Mouse (Mus musculus): Measurements from ENCODE around the gene Gm42878. TPM values are rescaled to one million over a fixed set of nuclear protein-coding genes. Genes with fewer than 3 reads are reported as not detected.
"Not testable (repeated sequence)": the region's sequence is repeated elsewhere in the genome, so short reads cannot be mapped to it uniquely, and the experiment has no call there.

Gm42878 gene
- total RNA-seq, 2 experiments from 2014 or later: not detected

- not testable (repeated sequence) for DNase-seq (ENCODE audit: low spot score in 2 of 2)
These were observed 43.8 kb downstream of the Gm42878 start for GRCm38 (mm10) chr5:121501424-121501996.

- no peak for DNase-seq (ENCODE audit: low spot score in 2 of 2)
These were observed 44.6 kb downstream of the Gm42878 start for GRCm38 (mm10) chr5:121500719-121501118.

- peak in 1 of 2 experiments; percentile 21 for DNase-seq (ENCODE audit: low spot score in 2 of 2)
These were observed 52.0 kb downstream of the Gm42878 start for GRCm38 (mm10) chr5:121493305-121493704.

GRCm38 (mm10) chr5:121484801-121485200, 60.5 kb downstream of the Gm42878 start:
- DNase-seq (ENCODE audit: low spot score in 2 of 2): no peak

- DNase-seq (ENCODE audit: low spot score in 2 of 2): no peak
These were observed 67.6 kb downstream of the Gm42878 start for GRCm38 (mm10) chr5:121477680-121478079.

GRCm38 (mm10) chr5:121476040-121476439, 69.2 kb downstream of the Gm42878 start:
- DNase-seq (ENCODE audit: low spot score in 2 of 2): no peak

- DNase-seq (ENCODE audit: low spot score in 2 of 2): no peak
These were observed 70.7 kb downstream of the Gm42878 start for GRCm38 (mm10) chr5:121474610-121475009.

GRCm38 (mm10) chr5:121472411-121472810, 72.9 kb downstream of the Gm42878 start:
- no peak for DNase-seq (ENCODE audit: low spot score in 2 of 2)

GRCm38 (mm10) chr5:121469566-121469965, 75.7 kb downstream of the Gm42878 start:
- DNase-seq (ENCODE audit: low spot score in 2 of 2): no peak

Other genes starting within 250 kb of the Gm42878 start
- gene Trafd1, start 159.8 kb downstream of the Gm42878 start, total RNA-seq (2021): 10 to 100 TPM; 74.7 to 87.6 TPM
- gene Naa25, start 147.5 kb downstream of the Gm42878 start, total RNA-seq (2021): 10 to 100 TPM; 22.3 to 23.8 TPM
- 10 to 100 TPM in 1 of 2 experiments, 1 to 10 TPM in 1; 9.2 to 12.7 TPM for gene Tmem116, start 93.6 kb downstream of the Gm42878 start, total RNA-seq (2021)
- 100 to 1,000 TPM in 1 of 2 experiments, 10 to 100 TPM in 1; 97.7 to 115 TPM for gene Erp29, start 93.0 kb downstream of the Gm42878 start, total RNA-seq (2021)
- gene Adam1b, start 42.0 kb downstream of the Gm42878 start, total RNA-seq (2021): not detected
- 1 to 10 TPM; 4.3 to 5.7 TPM for gene Adam1a, start within 50 bp of the Gm42878 start, total RNA-seq (2021)
- 10 to 100 TPM; 79.0 to 81.4 TPM for gene Mapkapk5, start 423 bp upstream of the Gm42878 start, total RNA-seq (2021)
- gene Aldh2, start 48.3 kb upstream of the Gm42878 start, total RNA-seq (2021): 100 to 1,000 TPM; 140 to 143 TPM
- gene Acad12, start 73.5 kb upstream of the Gm42878 start, total RNA-seq (2021): 10 to 100 TPM; 10.6 to 11.5 TPM
- gene Acad10, start 115.0 kb upstream of the Gm42878 start, total RNA-seq (2021): 1 to 10 TPM; 6.6 to 6.8 TPM
- gene Brap, start 115.1 kb upstream of the Gm42878 start, total RNA-seq (2021): 10 to 100 TPM; 27.4 to 31.0 TPM
- 100 to 1,000 TPM; 143 to 152 TPM for gene Atxn2, start 165.9 kb upstream of the Gm42878 start, total RNA-seq (2021)